Mouse (Mus musculus) megakaryocyte, embryonic 14.5 days (primary cell): ENCODE results near the gene Clcn5. TPM values are rescaled to one million over a fixed set of nuclear protein-coding genes. Genes with fewer than 3 reads are reported as not detected.

Experiments used
- H3K27me3 ChIP-seq: replicated peaks from 2 replicates; pipeline ENCODE3; 2012; ENCODE audit warnings: inconsistent platforms
- H3K36me3 ChIP-seq: replicated peaks from 2 replicates; pipeline ENCODE3; 2012; ENCODE audit warnings: low read length, inconsistent platforms, mixed read lengths
- H3K4me1 ChIP-seq: 2 replicates; pipeline ENCODE4 v1.6.1; 2012; ENCODE audit warnings: inconsistent platforms
- H3K4me3 ChIP-seq: replicated peaks from 2 replicates; pipeline ENCODE3; 2012; ENCODE audit warnings: moderate library complexity, mild to moderate bottlenecking, inconsistent platforms
- H3K9me3 ChIP-seq: 2 replicates; pipeline ENCODE4 v1.6.1; 2012; ENCODE audit warnings: inconsistent platforms
- FLI1 ChIP-seq: IDR thresholded peaks from 2 replicates; pipeline ENCODE4 v1.6.1; 2012; ENCODE audit warnings: low read length, inconsistent platforms, mixed read lengths
- GATA1 ChIP-seq: IDR thresholded peaks from 3 replicates; pipeline ENCODE4 v1.6.1; 2012; ENCODE audit warnings: mixed read lengths, low read length, inconsistent platforms, borderline replicate concordance
- polyA plus RNA-seq: library from polyadenylated mRNA; stranded (reverse); fragments of >175 nt; gene quantifications from 2 replicates; pipeline ENCODE4 v1.2.3, GENCODE M21; 2012; ENCODE audit warnings: low replicate concordance; ENCODE audit not compliant: insufficient read depth

Clcn5 gene
- polyA plus RNA-seq, 1 experiment = 0.12 TPM

DNA sequence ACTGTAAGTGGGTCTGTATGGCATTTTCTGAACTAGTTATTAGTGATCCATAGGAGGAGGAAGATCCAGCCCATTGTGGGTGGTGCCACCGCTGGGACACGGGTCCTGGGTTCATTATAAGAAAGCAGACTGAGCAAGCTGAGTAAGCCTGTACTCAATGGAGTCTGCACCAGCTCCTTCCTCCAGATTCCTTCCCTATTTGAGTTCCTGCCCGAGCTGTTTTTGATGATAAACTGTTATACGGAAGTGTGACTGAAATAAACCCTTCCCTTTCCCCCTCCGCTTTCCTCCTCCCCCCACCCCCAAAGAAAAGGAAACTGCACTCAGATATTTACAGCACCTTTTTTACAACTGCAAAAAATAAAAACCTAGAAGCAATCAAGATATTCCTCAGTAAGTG is 115.1 kb downstream of the Clcn5 start:
- Histone ChIP-seq H3K4me3 (no peak overlapping the region), H3K27me3 (no peaks in the 10 kb centered on the region), H3K4me1 (peaks cover 3% of the 10 kb centered on the region; the same call in 1 of the 2 replicates), H3K9me3 (no peaks in the 10 kb centered on the region), H3K36me3 (no peaks in the 10 kb centered on the region)
- TF ChIP-seq GATA1 = no peak
- TF ChIP-seq FLI1 = no peak

DNA sequence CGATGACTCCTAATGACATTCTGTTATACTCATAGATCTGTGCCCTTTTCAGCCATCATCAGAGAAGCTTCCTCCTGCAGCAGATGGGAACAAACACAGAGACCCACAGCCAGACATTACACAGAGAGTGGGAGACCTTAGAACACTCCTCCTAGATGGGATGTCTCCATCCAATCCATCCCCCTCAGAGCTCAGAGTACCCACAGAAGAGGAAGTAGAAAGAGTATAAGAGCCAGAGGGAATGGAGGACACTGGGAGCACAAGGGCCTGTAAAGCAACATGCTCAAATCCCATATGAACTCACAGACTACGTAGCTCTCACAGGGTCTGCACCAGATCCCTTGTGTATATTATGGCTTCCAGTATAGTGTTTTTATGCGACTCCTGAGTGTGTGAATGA is 115.6 kb downstream of the Clcn5 start:
- no peaks in the 10 kb centered on the region for H3K27me3 ChIP-seq
- no peaks in the 10 kb centered on the region for H3K36me3 ChIP-seq
- H3K4me1 ChIP-seq = peaks cover 3% of the 10 kb centered on the region; the same call in 1 of the 2 replicates
- no peak overlapping the region for H3K4me3 ChIP-seq
- TF ChIP-seq GATA1 (no peak), FLI1 (no peak)
- no peaks in the 10 kb centered on the region for H3K9me3 ChIP-seq

DNA sequence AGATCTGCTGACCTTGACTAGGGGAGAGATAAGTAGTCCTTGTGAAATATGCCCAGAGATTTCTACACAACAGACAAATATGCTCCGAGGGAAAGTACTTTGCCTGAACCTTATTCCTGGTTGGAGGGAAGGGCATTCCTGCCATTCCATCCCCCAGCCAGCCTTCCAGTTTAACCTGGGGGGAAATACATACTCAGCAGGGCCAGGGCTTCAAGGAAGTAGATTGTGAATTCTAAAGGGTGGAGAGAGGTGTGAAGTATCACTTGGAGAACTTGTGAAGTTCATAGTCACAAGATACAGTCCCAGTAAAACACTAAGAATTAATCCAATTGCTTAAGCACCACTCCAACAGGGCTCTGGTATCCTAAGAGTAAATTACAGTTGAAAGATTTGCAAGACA is 121.3 kb downstream of the Clcn5 start:
- Histone ChIP-seq H3K4me1 (no peaks in the 10 kb centered on the region), H3K36me3 (no peaks in the 10 kb centered on the region), H3K4me3 (no peak overlapping the region), H3K27me3 (peaks cover 11% of the 10 kb centered on the region), H3K9me3 (no peaks in the 10 kb centered on the region)
- TF ChIP-seq FLI1 = no peak
- no peak for TF ChIP-seq GATA1

DNA sequence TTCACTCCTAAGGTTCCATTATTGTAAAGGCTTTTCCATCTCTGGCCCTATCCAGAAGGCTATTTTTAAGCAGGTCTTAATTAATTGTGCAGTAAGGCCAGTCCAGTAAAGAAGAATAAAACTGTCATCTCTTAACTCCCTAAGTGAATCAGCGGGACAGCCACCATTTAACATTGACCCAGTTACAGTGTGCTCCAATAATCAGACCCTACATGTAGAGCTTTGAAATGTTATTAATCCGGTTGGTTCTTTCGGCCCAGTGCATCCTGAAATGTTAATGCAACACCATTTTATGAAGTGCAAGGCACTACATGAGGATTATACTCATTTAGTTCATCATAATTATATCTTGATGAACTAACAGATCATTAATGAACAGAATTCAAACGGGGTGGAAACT is 128.3 kb downstream of the Clcn5 start:
- Histone ChIP-seq H3K4me1 (peaks cover 11% of the 10 kb centered on the region), H3K36me3 (no peaks in the 10 kb centered on the region), H3K9me3 (no peaks in the 10 kb centered on the region), H3K4me3 (no peak overlapping the region), H3K27me3 (peaks cover 29% of the 10 kb centered on the region)
- TF ChIP-seq FLI1 = no peak
- TF ChIP-seq GATA1 = no peak

DNA sequence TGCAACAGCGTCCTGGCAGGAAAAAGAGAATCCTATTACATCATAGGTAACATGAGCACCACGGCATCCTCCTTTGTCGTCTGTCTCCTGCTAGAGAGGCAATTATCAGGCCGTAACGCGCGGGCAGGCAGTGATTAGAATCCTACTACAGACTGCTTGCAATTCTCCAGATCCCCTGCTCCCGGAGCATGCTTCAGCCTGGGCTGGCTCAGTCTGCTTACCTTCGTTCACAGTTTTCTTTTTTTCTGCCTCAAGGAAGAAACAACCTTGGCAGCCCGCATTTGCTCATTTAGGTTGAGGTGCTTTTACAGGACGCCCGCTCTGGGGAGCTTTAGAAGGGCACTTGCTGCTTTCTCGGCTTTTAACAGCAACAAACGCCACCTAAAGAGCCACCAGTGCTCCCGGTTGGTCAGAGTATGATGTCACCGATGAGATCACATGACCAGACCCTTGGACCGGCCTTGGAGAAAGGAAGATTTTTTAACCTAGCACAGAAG is 130.8 kb downstream of the Clcn5 start:
- Histone ChIP-seq H3K27me3 (peaks cover 24% of the 10 kb centered on the region), H3K36me3 (no peaks in the 10 kb centered on the region), H3K9me3 (no peaks in the 10 kb centered on the region), H3K4me3 (peak overlapping the region; percentile 80), H3K4me1 (peaks cover 11% of the 10 kb centered on the region)
- TF ChIP-seq GATA1 (no peak), FLI1 (no peak)

DNA sequence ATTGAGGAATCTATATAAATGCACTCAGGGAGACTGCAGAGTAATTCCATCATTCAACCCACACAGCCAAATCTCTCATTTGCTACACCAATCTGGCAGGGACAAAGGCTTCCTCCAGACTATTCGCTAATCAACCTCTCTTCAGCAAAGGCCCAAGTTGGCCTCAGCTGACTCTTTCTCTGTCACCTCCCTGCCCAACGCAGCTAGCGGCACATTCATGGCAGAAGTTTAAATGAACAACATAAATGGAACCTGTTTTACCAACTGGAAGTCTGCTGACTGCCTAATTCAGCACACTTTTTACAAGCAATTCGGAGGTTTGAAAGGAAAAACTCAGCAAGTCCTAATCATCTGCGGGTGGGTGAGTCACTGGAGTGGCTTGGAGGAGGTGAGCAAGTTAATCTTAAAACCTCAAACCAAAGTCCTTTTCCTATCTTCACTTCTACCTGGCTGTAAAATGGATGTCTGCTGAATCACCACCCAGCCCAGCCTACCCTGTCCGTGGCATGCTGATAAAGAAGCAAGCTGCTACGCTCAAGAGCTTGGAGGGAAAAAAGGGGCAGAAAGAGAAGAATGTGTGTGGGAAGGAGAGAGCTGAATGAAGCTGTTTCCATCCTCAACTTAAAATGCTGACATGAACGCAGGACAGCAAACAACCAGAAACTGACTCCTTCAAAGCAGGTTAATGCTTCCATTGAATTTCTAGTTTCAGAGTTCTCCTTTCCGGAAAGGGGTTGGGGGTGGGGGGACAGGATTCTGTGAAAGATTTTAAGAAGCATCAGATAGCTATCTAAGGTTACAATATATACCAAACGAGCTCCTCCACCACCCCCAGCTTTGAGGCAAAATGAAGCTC is 131.5 kb downstream of the Clcn5 start:
- H3K4me1 ChIP-seq = peaks cover 11% of the 10 kb centered on the region
- peaks cover 25% of the 10 kb centered on the region for H3K27me3 ChIP-seq
- TF ChIP-seq GATA1 = no peak
- no peak for TF ChIP-seq FLI1
- H3K36me3 ChIP-seq = no peaks in the 10 kb centered on the region
- no peaks in the 10 kb centered on the region for H3K9me3 ChIP-seq
- H3K4me3 ChIP-seq = peak overlapping the region; percentile 80

DNA sequence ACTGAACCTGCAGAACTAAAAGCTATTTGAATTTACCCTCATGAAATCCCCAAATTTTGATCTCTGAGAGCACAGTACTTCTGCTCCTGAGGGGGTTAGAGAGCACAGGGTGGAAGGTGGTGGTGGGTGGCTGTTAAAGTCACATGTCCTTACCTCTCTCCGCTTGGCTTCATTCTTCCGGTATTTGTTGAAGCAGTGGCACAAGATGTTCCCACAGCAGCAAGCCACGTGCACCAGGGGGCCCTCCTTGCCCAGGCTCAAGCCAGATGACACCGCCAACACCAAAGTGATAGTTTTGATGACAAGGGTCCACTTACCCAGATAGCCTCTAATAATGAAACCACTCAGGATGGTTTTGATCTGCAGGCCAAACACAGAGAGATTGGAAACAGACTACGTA is 149.0 kb downstream of the Clcn5 start:
- H3K27me3 ChIP-seq = peaks cover 4% of the 10 kb centered on the region
- H3K9me3 ChIP-seq = no peaks in the 10 kb centered on the region
- peaks cover 6% of the 10 kb centered on the region for H3K36me3 ChIP-seq
- TF ChIP-seq FLI1 (no peak), GATA1 (no peak)
- H3K4me1 ChIP-seq = no peaks in the 10 kb centered on the region
- H3K4me3 ChIP-seq = no peak overlapping the region

DNA sequence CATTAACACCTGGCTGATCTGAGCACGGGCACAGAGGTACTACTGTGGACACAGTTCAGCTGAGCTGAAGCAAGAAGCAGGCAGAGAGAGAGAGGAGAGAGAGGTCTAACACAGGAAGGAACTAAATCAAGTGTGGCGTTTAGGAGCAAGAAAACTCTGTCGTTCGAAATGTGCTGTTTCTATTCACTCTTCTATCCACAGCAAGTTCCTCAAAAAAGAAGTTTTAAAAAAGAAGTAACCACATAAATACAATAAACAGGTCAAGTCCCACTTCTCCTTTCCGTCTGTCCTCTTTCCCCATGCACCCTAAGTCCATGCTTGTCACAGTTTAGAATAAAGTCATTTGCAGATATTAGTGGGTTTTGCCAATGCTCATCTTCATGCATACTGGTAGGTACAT is 150.4 kb downstream of the Clcn5 start:
- H3K4me1 ChIP-seq = no peaks in the 10 kb centered on the region

DNA sequence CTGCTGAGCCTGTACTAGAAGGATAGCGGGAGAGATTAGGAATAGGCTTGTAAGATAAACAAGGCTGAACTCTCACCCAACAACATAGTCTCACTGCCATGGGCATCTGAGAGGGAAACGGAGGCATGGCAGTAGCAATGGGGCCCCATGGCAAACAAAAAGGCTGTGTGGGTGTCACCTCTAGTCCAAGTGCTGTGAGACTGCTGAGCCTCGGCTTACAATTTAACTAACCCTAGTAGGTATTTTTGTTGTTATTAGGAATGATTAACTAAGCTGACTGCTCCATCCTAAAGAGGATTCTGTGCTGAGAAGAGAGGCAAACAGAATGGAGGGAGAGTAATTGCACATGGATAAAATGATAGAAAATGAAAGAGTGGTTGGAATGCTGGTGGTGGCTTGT is 161.2 kb downstream of the Clcn5 start:
- Histone ChIP-seq H3K27me3 (no peaks in the 10 kb centered on the region), H3K36me3 (peaks cover 4% of the 10 kb centered on the region), H3K4me3 (no peak overlapping the region), H3K4me1 (no peaks in the 10 kb centered on the region), H3K9me3 (no peaks in the 10 kb centered on the region)
- no peak for TF ChIP-seq GATA1
- no peak for TF ChIP-seq FLI1

More for the DNA sequence above, 150.4 kb downstream of the Clcn5 start:
- H3K36me3 ChIP-seq = peaks cover 6% of the 10 kb centered on the region
- no peak overlapping the region for H3K4me3 ChIP-seq
- H3K27me3 ChIP-seq = peaks cover 4% of the 10 kb centered on the region
- TF ChIP-seq FLI1 (no peak), GATA1 (no peak)
- H3K9me3 ChIP-seq = no peaks in the 10 kb centered on the region

DNA sequence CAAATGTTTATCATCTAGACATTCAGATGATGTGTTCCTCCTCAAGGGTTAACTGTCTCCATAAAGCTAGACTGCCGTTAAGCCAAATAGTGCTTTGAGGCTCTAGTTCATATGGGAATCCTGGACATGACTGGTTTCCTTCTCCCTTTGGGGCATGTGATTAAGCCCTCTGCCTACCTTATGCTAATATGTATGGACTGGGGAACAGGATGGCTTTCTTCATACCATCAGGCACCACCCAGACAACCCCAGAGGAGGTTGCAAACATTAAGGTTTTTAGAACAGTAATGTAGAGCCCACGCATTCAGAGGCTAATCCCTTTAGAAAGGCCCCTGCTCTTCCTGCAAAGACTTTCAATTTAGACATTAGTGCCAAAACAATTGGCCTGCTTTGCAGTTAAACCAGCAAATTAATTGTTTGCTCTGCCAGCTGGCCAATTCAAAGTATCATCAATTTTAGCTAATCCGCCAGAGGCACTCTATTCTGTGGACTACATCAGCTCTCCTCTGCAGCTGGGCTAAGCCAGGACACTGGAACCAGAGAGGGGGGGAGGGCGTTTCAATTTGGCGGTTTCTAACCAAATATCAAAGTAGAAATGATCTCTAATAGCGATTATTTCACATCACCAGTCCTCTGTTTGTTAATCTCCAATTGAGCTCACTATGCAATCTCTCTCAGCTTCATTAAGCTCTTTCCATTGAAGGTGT is 163.0 kb downstream of the Clcn5 start:
- Histone ChIP-seq H3K27me3 (no peaks in the 10 kb centered on the region), H3K9me3 (peaks cover 4% of the 10 kb centered on the region), H3K36me3 (peaks cover 3% of the 10 kb centered on the region), H3K4me3 (no peak overlapping the region), H3K4me1 (no peaks in the 10 kb centered on the region)
- TF ChIP-seq GATA1 (no peak), FLI1 (no peak)
